Mouse (Mus musculus) ovary, postnatal 36 days (tissue): Measurements from ENCODE around the gene Tlcd2.

ENCODE experiments used
- DNase-seq: peaks from one replicate; pipeline ENCODE4 v3.0.0; 2022; ENCODE audit warnings: low spot score, mixed read lengths

Gene Tlcd2

GRCm38 (mm10) chr11:75466731-75467505, 5.4 kb downstream of the Tlcd2 start:
- DNase-seq, result no peak

GRCm38 (mm10) chr11:75467512-75468215, 6.1 kb downstream of the Tlcd2 start:
- peak; percentile 77 for DNase-seq

DNA sequence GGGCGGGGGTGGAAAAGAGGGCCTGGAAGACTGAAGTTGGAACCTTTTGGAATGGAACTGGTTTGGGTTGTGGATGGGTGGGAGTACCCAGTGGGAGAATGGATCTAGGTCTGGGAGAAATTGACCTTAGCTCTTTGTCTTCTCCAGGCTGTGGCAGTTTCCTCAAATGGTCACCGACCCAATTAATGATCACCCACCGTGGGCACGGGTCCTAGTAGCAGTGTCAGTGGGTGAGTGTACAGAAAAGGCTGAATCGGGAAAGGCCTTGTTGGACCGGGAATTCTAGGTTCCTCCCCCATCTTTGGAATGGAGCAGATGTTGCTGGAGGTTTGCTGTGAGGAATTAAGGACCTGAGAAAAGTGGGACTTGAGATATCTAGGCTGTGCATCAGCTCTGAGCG, 6.9 kb downstream of the Tlcd2 start:
- no peak for DNase-seq

GRCm38 (mm10) chr11:75469261-75469660, 7.7 kb downstream of the Tlcd2 start:
- DNase-seq, result no peak

- DNase-seq, result no peak
These were observed 9.2 kb downstream of the Tlcd2 start for GRCm38 (mm10) chr11:75470675-75471074.

DNA sequence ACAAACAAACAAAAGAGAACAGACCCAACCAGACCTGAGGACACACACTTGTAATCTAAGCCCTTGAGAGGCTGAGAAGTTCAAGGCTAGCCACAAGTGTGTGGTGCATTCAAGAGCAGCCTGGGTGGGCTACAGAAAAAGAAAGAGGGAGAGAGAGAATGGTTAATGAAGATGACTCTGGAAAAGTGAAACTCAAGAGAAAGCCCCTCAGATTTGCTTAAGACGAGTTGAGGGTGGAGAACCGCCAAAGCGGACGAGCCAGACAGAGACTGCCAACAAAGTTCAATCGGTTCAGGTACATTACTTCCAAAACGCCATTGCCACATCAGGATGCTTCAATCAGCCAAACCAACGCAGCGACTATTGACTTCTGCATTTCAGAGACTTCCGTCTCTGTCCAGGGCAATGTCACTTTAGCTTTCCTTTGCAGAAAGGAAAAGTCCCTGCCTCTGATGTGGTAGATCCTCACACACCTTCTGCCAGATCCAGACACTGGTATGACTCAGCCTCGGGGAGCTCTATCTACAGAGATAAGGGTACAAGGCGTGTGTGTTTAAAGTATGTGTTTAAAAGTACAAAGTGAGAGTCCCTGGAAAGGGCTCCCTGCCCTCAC, 11.1 kb downstream of the Tlcd2 start:
- DNase-seq, result no peak

GRCm38 (mm10) chr11:75473376-75473775, 11.9 kb downstream of the Tlcd2 start:
- DNase-seq, result no peak

- DNase-seq, result no peak
These were observed 24.7 kb downstream of the Tlcd2 start for GRCm38 (mm10) chr11:75486192-75486591.

- DNase-seq, result peak; percentile 95
These were observed 25.2 kb downstream of the Tlcd2 start, which contains the start of gene Prpf8 for GRCm38 (mm10) chr11:75486601-75487285. Gene Prpf8, plus strand, starts transcription at chr11:75486816.

DNA sequence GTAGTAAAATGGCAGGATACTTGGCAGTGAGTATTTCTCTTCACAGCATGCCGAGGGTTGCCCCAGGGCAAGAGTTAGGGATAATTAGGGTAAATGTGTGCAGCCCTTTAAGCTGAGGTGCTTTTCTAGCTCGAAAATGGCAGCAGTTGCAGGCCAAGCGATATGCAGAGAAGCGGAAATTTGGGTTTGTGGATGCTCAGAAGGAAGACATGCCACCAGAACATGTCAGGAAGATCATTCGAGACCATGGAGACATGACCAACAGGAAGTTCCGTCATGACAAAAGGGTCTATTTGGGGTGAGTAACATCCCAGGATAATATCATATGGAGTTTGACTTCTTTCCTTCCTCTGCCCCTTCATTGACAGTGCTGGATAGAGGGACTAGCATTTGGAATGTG, 26.0 kb downstream of the Tlcd2 start:
- DNase-seq, result no peak

- DNase-seq, result no peak
These were observed 33.0 kb downstream of the Tlcd2 start for GRCm38 (mm10) chr11:75494296-75495049.

DNA sequence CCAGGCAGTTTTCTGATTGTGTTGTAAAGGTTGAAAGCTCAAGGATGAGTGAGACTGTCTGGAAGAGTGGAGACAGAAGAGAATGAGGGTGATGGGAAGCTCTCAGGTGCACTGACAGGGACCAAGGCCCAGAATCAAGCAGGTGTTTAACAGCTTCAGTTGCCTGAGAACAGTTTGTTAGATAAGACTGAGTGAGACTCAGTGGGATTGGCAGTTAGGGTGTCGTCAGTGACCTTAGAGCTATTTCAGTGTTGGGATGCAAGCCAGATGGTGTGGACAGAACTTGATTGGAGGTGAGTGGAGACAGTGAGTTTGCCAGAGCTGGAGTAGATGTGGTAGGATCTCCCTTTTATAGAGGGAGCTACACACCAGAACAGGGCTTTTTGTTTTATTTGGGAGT, 36.6 kb downstream of the Tlcd2 start:
- no peak for DNase-seq

DNA sequence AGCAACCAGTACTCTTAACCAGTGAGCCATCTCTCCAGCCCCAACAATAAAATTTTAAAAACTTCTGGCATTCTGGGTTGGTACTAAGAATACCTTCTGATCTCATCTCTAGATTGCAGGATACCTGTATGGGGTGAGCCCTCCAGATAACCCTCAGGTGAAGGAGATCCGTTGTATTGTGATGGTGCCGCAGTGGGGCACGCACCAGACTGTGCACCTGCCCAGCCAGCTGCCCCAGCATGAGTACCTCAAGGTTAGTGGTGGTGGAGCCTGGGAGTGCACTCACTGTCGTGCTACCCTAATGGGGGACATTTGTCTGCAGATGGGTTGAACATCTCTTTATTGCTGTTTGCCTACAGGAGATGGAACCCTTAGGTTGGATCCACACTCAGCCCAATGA, 46.6 kb downstream of the Tlcd2 start:
- no peak for DNase-seq

DNA sequence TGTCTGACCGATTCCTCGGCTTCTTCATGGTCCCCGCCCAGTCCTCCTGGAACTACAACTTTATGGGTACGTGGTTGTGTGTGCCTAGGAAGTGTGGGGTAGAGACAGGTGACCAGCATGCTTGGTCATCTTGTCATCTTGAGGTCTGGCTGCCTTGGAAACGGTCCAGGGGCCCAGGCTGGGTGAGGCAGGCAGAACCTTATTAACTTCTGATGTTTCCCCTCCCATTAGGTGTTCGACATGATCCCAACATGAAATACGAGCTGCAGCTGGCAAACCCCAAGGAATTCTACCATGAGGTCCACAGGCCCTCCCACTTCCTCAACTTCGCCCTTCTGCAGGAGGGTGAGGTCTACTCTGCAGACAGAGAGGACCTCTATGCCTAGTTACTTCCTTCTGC, 47.4 kb downstream of the Tlcd2 start:
- DNase-seq, result no peak

DNA sequence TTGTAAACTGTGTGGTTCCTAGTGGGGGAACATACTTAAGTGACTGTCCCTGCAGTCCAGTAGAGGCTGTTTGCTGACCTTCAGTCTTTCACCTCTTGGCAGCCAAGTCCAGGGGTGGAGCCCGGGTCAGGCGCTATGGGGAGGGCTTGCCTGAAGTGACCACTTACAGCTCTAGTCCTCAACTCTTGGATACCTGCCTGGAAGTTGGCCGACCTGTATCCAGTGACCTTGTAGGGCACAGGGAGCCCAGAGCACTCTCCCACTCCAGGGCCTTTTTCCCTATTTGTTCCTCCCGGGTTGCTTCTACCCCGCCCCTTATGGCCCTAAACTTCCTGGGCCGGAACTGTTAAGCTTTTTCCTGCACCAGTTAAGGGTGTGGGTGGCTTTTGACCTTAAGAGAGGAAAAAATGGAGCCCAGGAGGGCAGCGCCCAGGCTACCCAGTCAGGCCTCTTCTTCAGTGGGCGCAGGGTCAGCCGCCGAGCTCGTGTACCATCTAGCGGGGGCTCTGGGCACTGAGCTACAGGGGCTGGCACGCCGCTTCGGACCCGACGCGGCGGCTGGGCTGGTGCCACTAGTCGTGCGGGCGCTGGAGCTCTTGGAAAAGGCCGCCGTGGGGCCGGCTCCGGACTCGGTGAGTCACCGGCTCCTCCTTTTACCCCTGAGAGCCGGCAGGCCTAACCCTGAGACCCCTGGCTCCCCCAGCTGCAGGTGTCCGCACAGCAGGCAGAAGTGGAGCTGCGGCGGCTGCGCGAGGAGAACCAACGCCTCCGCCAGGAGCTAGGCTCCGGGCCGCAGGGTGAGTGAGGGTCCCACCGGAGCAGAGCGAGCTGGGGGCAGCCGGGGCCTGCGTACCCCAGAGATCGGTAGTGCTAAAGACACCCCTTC, 48.5 kb downstream of the Tlcd2 start, which contains the start of gene Rilp:
TSS of gene Rilp (plus strand) at position 354 of the 886 bp plus-strand sequence.
- DNase-seq, result peak; percentile 72

DNA sequence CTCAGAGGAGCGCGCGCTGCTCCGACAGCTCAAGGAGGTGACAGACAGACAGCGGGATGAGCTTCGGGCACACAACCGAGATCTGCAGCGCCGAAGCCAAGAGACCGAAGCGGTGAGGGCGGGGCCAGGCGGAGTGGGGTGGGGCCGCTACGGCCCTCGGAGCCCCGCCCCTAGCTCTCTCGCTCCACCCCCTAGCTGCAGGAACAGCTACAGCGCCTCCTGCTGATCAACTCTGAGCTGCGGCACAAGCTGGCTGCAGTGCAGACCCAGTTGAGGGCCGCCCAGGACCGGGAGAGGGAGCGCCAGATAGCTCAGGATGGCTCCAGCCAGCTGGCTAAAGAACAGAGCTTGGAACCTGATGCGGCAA, 49.1 kb downstream of the Tlcd2 start:
- peak; percentile 94 for DNase-seq

DNA sequence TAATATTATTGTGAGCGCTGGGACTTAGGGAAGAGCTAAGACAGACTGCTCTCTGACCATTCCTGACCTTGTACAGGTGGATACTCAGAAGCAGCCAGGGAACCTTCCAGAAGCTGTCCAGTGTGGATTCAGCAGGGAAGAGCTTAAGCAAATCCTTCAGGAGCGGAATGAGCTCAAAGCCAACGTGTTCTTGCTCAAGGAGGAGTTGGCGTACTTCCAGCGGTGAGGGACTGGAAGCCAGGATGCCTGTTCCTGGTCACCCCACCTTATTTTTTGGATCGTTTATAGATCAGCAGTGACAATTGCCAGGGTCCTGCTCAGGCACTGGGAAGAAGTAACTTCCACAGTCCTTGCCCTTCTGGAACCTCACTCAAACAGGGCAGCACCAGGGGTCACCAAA, 49.7 kb downstream of the Tlcd2 start:
- no peak for DNase-seq

DNA sequence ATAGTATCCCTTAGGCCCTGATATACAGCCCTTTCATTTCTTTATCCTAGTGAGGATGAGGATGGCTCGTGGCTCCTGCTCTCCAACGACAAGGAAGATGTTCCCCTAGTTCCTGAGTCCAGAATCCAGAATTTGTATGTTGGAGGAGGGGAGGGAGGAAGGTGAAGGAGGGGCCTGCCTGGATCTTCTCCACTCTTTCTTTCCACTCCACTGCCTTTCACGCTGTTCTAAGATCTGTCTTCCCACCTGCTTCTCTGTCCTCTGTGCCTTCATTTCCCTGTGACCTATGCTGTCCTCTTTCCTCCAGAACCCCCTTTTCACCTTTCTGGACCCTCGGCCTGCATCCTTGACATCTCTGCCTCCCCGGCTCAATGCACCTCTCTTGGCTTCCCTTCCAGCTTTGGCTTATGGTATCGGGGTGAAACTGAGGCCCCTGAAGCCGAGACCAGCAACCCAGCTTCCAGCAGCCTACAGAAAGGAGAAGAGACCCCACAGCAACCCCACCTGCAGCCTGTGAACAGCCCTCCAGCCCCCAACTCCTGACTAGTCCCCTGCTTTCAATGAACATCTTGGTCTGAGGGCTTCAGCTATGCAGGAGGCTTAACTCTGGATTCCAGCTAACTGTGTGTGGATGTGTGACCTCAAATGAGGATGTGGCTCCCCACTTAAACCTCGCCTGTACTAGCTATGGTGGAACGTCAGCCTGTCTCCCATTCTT, 50.9 kb downstream of the Tlcd2 start:
- no peak for DNase-seq

GRCm38 (mm10) chr11:75513336-75513735, 51.8 kb downstream of the Tlcd2 start, which contains the start of gene Scarf1:
Gene Scarf1, plus strand, starts transcription at chr11:75513540.
- DNase-seq, result no peak

- no peak for DNase-seq
These were observed 53.7 kb downstream of the Tlcd2 start for GRCm38 (mm10) chr11:75515186-75515585.
